Mouse (Mus musculus) kidney, adult 18-20 months (tissue): ENCODE measurements around the gene Olfr798.

ENCODE experiments used
- DNase-seq: peaks from one replicate; pipeline ENCODE4 v3.0.0; 2021

Olfr798 gene

GRCm38 (mm10) chr10:129627834-129628233 is at the start of gene Olfr798:
Olfr798 (minus strand) TSS chr10:129627934.
- DNase-seq, result no peak

GRCm38 (mm10) chr10:129673765-129674164 is 46.0 kb upstream of the Olfr798 start, which contains the start of gene Olfr801:
Olfr801 (minus strand) TSS chr10:129673865.
- DNase-seq, result no peak

- no peak for DNase-seq
Measured at GRCm38 (mm10) chr10:129657394-129657793, 29.7 kb upstream of the Olfr798 start, which contains the start of gene Olfr800. Olfr800 (plus strand) TSS chr10:129657694.

- DNase-seq, result no peak
Measured at GRCm38 (mm10) chr10:129651763-129652162, 24.0 kb upstream of the Olfr798 start.

DNA sequence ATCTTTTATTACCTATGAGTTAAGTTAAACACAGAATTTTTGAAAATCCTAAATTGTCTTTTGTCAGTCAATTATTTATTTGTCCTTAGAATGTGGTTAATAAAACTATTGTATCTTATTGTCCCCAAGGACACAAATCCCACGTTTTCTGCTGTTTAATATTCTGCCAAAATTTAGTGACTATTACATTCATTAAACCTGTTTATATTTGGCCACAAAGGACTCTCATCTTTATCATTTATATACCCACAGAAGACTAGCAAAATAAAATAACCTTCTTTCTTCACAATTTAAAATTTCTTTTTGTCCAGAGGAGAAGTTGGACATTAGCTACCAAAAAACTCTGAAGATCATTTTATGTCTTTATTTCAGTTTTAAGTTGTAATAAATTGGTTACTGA is 9.4 kb upstream of the Olfr798 start, which contains the start of gene Olfr799:
TSS of gene Olfr799 (plus strand) at position 301 of the 400 bp plus-strand sequence.
- no peak for DNase-seq

DNA sequence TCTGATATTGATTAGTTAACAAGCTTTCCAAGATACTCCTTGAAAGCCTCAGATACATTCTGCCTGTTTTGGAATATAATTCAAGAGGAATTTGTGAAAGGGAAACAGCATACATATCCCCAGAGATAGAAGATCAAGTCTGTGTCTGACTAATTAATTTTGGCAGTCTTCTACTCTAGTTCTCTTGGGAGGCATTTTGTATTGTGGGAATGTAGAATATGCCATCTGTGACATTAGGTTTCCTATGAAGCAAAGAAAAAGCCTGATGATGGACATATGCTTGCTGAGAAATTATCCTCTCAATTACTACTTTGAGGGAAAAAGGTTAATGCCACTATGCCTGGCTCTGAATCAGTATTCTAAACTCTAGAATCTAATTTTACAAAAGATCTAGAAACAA is 4.5 kb downstream of the Olfr798 start:
- no peak for DNase-seq

DNA sequence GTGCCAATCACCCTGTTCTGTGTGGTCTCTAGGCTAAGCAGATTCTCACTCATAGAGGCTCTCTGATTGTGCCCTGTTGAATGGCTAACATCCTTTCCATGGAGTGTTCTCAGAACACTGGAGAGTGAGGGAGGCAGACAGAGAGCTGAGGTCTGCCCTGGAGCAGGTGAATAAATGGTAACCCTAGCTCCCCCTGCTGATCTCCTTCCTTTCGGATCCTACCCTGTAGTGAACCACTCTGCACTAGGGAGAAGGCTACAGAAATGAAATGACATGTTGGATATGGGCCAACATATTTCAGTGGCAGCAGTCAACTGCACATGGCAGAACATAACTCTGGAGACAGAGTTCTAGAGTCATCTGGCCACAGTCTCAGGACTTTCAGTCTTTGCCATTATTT is 6.0 kb downstream of the Olfr798 start:
- DNase-seq, result no peak

DNA sequence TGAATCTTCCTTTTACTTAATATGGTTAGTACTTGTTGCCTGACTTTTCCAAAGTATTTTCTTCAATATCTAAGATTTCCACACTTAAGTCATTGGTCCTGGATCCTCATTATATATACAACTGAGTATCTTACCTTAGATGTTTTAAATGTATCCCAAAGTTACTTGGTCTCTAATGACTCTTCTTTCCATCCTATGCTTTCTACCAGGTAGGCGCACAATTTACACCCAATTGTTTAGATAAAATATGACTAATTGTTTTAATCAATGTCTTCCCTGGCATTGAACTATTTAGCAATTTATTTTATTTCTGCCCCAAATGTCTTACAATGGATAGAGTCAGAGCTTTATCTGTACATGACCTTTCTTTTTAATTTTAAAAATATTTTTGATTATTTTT is 15.3 kb downstream of the Olfr798 start, which contains the start of gene Olfr796:
TSS of gene Olfr796 (minus strand) at position 101 of the 400 bp plus-strand sequence.
- no peak for DNase-seq

DNA sequence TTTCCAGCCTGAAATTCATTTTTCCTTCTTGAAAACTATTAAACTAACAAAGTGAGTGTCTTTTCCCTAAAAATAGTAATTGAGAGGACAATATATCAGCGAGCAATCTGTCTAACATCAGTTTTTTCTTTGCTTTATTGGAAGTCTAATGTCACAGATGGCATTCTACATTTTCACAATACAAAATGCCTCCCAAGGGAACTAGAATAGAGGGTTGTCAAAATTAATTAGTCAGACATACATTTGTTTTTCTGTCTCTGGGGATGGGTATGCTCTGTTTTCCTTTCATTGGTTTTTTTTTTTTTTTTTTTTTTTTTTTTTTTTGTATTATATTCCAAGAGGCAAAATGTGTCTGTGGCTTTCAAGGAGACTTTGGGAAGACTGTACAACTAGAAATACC is 50.7 kb downstream of the Olfr798 start:
- no peak for DNase-seq
